Mouse (Mus musculus): ENCODE results near the gene Clec1b. TPM values are rescaled to one million over a fixed set of nuclear protein-coding genes. Genes with fewer than 3 reads are reported as not detected.

The Clec1b gene
- 3.9 and 5.6 TPM in 2 replicates for polyA plus RNA-seq (2014; fragmentation: Nextera tagmentation; extraction: Ambion mirVana)

- Histone ChIP-seq H3K27ac (replicated peaks in 1 of 2; ENCODE audit: control insufficient read depth in 1 of 2, insufficient read depth in 1 of 2, low read depth in 2 of 2, low read length in 2 of 2) (no peak within 1 kb of the TSS), H3K4me1 (ENCODE audit: control insufficient read depth in 2 of 2, insufficient read depth in 2 of 2, low read length in 2 of 2) (peaks cover 0 to 3% of the 10 kb centered on the region in 2 experiments; a peak in 2 of 4 replicates), H3K9me3 (ENCODE audit: control insufficient read depth, low read length) (no peaks in the 10 kb centered on the region), H3K4me3 (ENCODE audit: control insufficient read depth in 1 of 2, insufficient read depth in 1 of 2, low read depth in 1 of 2, low read length in 2 of 2) (no peak within 1 kb of the TSS), H3K4me2 (ENCODE audit: low read length) (no peak within 1 kb of the TSS), H3K36me3 (ENCODE audit: control insufficient read depth, insufficient read depth, low read length) (no peaks in the 10 kb centered on the region), H3K9ac (ENCODE audit: low read length) (no peak within 1 kb of the TSS), H3K27me3 (ENCODE audit: control insufficient read depth, insufficient read depth, low read length) (no peaks in the 10 kb centered on the region)
- 55% methylated on average over 8 of the region's 8 CpGs for WGBS
- no peak for ATAC-seq (ENCODE audit: insufficient number of reproducible peaks, insufficient read depth, low FRiP score, low read depth)
Observed at GRCm38 (mm10) chr6:129396997-129397396, at the start of gene Clec1b. TSS of gene Clec1b (plus strand) at chr6:129397297.

- Histone ChIP-seq H3K27ac (replicated peaks in 1 of 2; ENCODE audit: control insufficient read depth in 1 of 2, insufficient read depth in 1 of 2, low read depth in 2 of 2, low read length in 2 of 2) (no peak overlapping the region), H3K27me3 (ENCODE audit: control insufficient read depth, insufficient read depth, low read length) (no peaks in the 10 kb centered on the region), H3K9me3 (ENCODE audit: control insufficient read depth, low read length) (peaks cover 8% of the 10 kb centered on the region; the same call in 1 of the 2 replicates), H3K4me2 (ENCODE audit: low read length) (no peak overlapping the region), H3K4me3 (ENCODE audit: control insufficient read depth in 1 of 2, insufficient read depth in 1 of 2, low read depth in 1 of 2, low read length in 2 of 2) (no peak overlapping the region), H3K36me3 (ENCODE audit: control insufficient read depth, insufficient read depth, low read length) (no peaks in the 10 kb centered on the region), H3K4me1 (ENCODE audit: control insufficient read depth in 2 of 2, insufficient read depth in 2 of 2, low read length in 2 of 2) (no peaks in the 10 kb centered on the region), H3K9ac (ENCODE audit: low read length) (no peak overlapping the region)
- ATAC-seq (ENCODE audit: insufficient number of reproducible peaks, insufficient read depth, low FRiP score, low read depth): no peak
- WGBS: 58% methylated on average over 4 of the region's 4 CpGs
Observed at GRCm38 (mm10) chr6:129349524-129350352, 47.4 kb upstream of the Clec1b start.

GRCm38 (mm10) chr6:129351091-129351490 is 46.0 kb upstream of the Clec1b start:
- Histone ChIP-seq H3K9ac (ENCODE audit: low read length) (no peak overlapping the region), H3K36me3 (ENCODE audit: control insufficient read depth, insufficient read depth, low read length) (no peaks in the 10 kb centered on the region), H3K4me3 (ENCODE audit: control insufficient read depth in 1 of 2, insufficient read depth in 1 of 2, low read depth in 1 of 2, low read length in 2 of 2) (no peak overlapping the region), H3K27ac (replicated peaks in 1 of 2; ENCODE audit: control insufficient read depth in 1 of 2, insufficient read depth in 1 of 2, low read depth in 2 of 2, low read length in 2 of 2) (no peak overlapping the region), H3K4me1 (ENCODE audit: control insufficient read depth in 2 of 2, insufficient read depth in 2 of 2, low read length in 2 of 2) (no peaks in the 10 kb centered on the region), H3K4me2 (ENCODE audit: low read length) (no peak overlapping the region), H3K9me3 (ENCODE audit: control insufficient read depth, low read length) (peaks cover 8% of the 10 kb centered on the region; the same call in 1 of the 2 replicates), H3K27me3 (ENCODE audit: control insufficient read depth, insufficient read depth, low read length) (no peaks in the 10 kb centered on the region)
- no peak for ATAC-seq (ENCODE audit: insufficient number of reproducible peaks, insufficient read depth, low FRiP score, low read depth)
- WGBS: 70% methylated on average over 3 of the region's 3 CpGs

- Histone ChIP-seq H3K27me3 (ENCODE audit: control insufficient read depth, insufficient read depth, low read length) (no peaks in the 10 kb centered on the region), H3K4me2 (ENCODE audit: low read length) (no peak overlapping the region), H3K36me3 (ENCODE audit: control insufficient read depth, insufficient read depth, low read length) (no peaks in the 10 kb centered on the region), H3K27ac (replicated peaks in 1 of 2; ENCODE audit: control insufficient read depth in 1 of 2, insufficient read depth in 1 of 2, low read depth in 2 of 2, low read length in 2 of 2) (no peak overlapping the region), H3K4me1 (ENCODE audit: control insufficient read depth in 2 of 2, insufficient read depth in 2 of 2, low read length in 2 of 2) (no peaks in the 10 kb centered on the region), H3K9me3 (ENCODE audit: control insufficient read depth, low read length) (no peaks in the 10 kb centered on the region), H3K4me3 (ENCODE audit: control insufficient read depth in 1 of 2, insufficient read depth in 1 of 2, low read depth in 1 of 2, low read length in 2 of 2) (no peak overlapping the region), H3K9ac (ENCODE audit: low read length) (no peak overlapping the region)
- WGBS: 91% methylated on average over 2 of the region's 2 CpGs
- no peak for ATAC-seq (ENCODE audit: insufficient number of reproducible peaks, insufficient read depth, low FRiP score, low read depth)
Observed at GRCm38 (mm10) chr6:129355774-129356173, 41.3 kb upstream of the Clec1b start.

DNA sequence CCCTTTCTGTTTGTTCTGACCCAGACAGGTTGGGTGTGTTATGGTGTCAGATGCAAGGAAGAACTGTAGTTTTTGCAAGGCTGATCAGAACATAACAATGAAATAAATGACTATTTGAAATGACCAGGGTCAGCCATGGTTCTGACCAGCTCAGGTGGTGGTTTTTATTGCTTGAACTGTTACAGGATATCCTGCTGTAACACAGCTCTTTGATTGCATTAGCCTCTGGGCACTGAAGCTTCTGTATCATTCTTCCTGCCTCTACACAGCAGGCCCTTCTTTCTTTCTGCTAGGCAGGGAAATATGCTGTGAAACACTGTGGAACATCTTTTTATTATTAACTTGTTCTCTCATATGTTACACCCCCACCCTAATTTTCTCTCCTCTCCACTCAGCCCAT is 40.7 kb upstream of the Clec1b start:
- no peak overlapping the region for H3K4me2 ChIP-seq (ENCODE audit: low read length)
- no peak overlapping the region for H3K27ac ChIP-seq (replicated peaks in 1 of 2; ENCODE audit: control insufficient read depth in 1 of 2, insufficient read depth in 1 of 2, low read depth in 2 of 2, low read length in 2 of 2)
- ATAC-seq (ENCODE audit: insufficient number of reproducible peaks, insufficient read depth, low FRiP score, low read depth): no peak
- no peak overlapping the region for H3K4me3 ChIP-seq (ENCODE audit: control insufficient read depth in 1 of 2, insufficient read depth in 1 of 2, low read depth in 1 of 2, low read length in 2 of 2)
- H3K27me3 ChIP-seq (ENCODE audit: control insufficient read depth, insufficient read depth, low read length): no peaks in the 10 kb centered on the region
- no peaks in the 10 kb centered on the region for H3K9me3 ChIP-seq (ENCODE audit: control insufficient read depth, low read length)
- H3K9ac ChIP-seq (ENCODE audit: low read length): no peak overlapping the region
- H3K4me1 ChIP-seq (ENCODE audit: control insufficient read depth in 2 of 2, insufficient read depth in 2 of 2, low read length in 2 of 2): no peaks in the 10 kb centered on the region
- H3K36me3 ChIP-seq (ENCODE audit: control insufficient read depth, insufficient read depth, low read length): no peaks in the 10 kb centered on the region

GRCm38 (mm10) chr6:129359515-129359914 is 37.6 kb upstream of the Clec1b start:
- ATAC-seq (ENCODE audit: insufficient number of reproducible peaks, insufficient read depth, low FRiP score, low read depth): no peak
- Histone ChIP-seq H3K4me3 (ENCODE audit: control insufficient read depth in 1 of 2, insufficient read depth in 1 of 2, low read depth in 1 of 2, low read length in 2 of 2) (no peak overlapping the region), H3K27me3 (ENCODE audit: control insufficient read depth, insufficient read depth, low read length) (no peaks in the 10 kb centered on the region), H3K4me1 (ENCODE audit: control insufficient read depth in 2 of 2, insufficient read depth in 2 of 2, low read length in 2 of 2) (no peaks in the 10 kb centered on the region), H3K9ac (ENCODE audit: low read length) (no peak overlapping the region), H3K4me2 (ENCODE audit: low read length) (no peak overlapping the region), H3K36me3 (ENCODE audit: control insufficient read depth, insufficient read depth, low read length) (no peaks in the 10 kb centered on the region), H3K27ac (replicated peaks in 1 of 2; ENCODE audit: control insufficient read depth in 1 of 2, insufficient read depth in 1 of 2, low read depth in 2 of 2, low read length in 2 of 2) (no peak overlapping the region), H3K9me3 (ENCODE audit: control insufficient read depth, low read length) (no peaks in the 10 kb centered on the region)
- 78% methylated on average over 2 of the region's 2 CpGs for WGBS

- Histone ChIP-seq H3K9ac (ENCODE audit: low read length) (no peak overlapping the region), H3K4me2 (ENCODE audit: low read length) (no peak overlapping the region), H3K27ac (replicated peaks in 1 of 2; ENCODE audit: control insufficient read depth in 1 of 2, insufficient read depth in 1 of 2, low read depth in 2 of 2, low read length in 2 of 2) (no peak overlapping the region), H3K4me1 (ENCODE audit: control insufficient read depth in 2 of 2, insufficient read depth in 2 of 2, low read length in 2 of 2) (no peaks in the 10 kb centered on the region), H3K4me3 (ENCODE audit: control insufficient read depth in 1 of 2, insufficient read depth in 1 of 2, low read depth in 1 of 2, low read length in 2 of 2) (no peak overlapping the region), H3K9me3 (ENCODE audit: control insufficient read depth, low read length) (no peaks in the 10 kb centered on the region), H3K36me3 (ENCODE audit: control insufficient read depth, insufficient read depth, low read length) (no peaks in the 10 kb centered on the region), H3K27me3 (ENCODE audit: control insufficient read depth, insufficient read depth, low read length) (no peaks in the 10 kb centered on the region)
- no peak for ATAC-seq (ENCODE audit: insufficient number of reproducible peaks, insufficient read depth, low FRiP score, low read depth)
- WGBS: 17% methylated on average over 1 of the region's 1 CpGs
Observed at GRCm38 (mm10) chr6:129363942-129364341, 33.2 kb upstream of the Clec1b start.

DNA sequence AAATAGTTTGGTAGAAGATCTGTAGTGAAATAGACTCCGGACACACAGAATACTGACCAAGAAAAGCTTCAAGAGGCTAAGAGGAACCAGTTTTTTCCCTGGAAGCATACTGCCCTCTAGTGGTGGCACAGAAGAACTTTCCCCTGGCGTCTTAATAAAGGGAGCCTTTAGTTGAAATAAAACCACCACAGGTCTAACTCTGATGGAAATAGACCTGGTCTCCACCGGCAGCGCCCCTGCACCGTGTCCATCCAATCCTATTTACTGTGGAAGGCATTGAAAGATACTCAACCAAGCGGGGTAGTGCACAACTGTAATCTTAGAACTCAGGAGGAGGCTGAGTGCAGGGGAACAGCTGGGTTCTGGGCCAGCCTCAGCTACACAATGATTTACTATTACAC is 31.1 kb upstream of the Clec1b start:
- Histone ChIP-seq H3K36me3 (ENCODE audit: control insufficient read depth, insufficient read depth, low read length) (no peaks in the 10 kb centered on the region), H3K9ac (ENCODE audit: low read length) (no peak overlapping the region), H3K4me2 (ENCODE audit: low read length) (no peak overlapping the region), H3K4me3 (ENCODE audit: control insufficient read depth in 1 of 2, insufficient read depth in 1 of 2, low read depth in 1 of 2, low read length in 2 of 2) (no peak overlapping the region), H3K4me1 (ENCODE audit: control insufficient read depth in 2 of 2, insufficient read depth in 2 of 2, low read length in 2 of 2) (no peaks in the 10 kb centered on the region), H3K9me3 (ENCODE audit: control insufficient read depth, low read length) (no peaks in the 10 kb centered on the region), H3K27me3 (ENCODE audit: control insufficient read depth, insufficient read depth, low read length) (no peaks in the 10 kb centered on the region), H3K27ac (replicated peaks in 1 of 2; ENCODE audit: control insufficient read depth in 1 of 2, insufficient read depth in 1 of 2, low read depth in 2 of 2, low read length in 2 of 2) (no peak overlapping the region)
- ATAC-seq (ENCODE audit: insufficient number of reproducible peaks, insufficient read depth, low FRiP score, low read depth): no peak
- 19% methylated on average over 6 of the region's 6 CpGs for WGBS

Measured in heart, embryonic 14.5 days (tissue).